Mouse (Mus musculus): ENCODE data around the gene Gbp2. TPM values are rescaled to one million over a fixed set of nuclear protein-coding genes. Genes with fewer than 3 reads are reported as not detected.

Gbp2 gene
- 31.9 TPM for polyA plus RNA-seq (2017; shearing (Covaris generic))

DNA sequence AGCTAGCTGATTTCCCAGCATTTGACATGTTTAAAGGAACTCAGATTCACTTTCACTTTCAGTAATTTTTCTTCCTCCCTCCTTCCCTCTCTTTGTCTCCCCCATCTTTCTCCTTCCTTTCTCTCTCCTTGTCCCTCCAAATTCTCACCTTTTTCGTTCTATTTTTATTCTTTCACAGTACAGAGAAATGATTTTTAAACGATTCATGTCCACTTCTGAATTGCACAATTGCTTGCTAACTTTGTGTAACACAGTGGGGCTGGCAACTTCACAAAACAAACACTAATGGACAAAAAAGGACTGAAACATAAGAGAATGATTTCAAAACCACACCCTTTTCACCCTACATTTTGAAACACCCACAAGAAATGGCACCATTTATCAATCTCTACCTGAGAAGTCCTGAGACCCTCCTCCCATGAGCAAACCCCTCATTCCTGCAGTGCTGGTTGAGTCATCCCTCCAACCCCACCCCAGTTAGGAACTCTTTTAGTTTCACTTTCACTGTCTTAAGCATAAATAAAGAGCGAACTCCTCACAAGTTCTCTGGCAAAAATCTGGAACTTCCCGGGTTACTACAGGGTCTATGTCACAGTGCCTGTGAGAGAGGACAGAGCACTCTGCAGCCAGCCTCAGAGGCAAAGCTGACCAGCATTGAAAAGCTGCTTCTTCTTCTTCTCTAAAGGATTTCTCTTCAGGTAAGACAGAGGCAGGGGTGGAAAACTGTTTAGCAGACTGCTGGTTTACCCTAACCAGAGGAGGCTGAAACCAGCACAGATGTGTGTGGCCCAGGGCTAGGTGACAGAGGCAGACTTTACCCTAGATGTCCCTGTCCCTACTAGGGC is at the start of gene Gbp2:
Gbp2 (plus strand) TSS at position 492 of the 845 bp plus-strand sequence.

DNA sequence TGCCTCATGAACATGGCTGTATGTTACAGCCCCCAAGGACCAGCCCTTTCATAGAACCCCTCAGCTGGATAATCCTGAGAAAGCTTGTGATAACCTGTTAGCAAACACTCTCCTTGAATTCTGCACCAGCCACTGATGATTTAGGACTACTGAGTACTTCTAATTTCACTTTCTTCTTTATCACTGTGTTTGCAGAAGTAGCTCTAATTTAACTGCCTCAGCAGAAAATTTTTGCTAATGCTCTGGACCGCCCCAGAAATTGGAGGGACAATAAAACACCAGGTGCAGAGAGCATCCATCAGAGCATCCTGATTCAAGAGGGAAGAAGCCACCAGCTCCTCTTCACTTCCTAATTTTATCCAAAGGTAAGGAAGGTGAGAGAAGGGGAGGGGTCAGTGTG is 25.9 kb upstream of the Gbp2 start, which contains the start of gene Gbp2b:
Gbp2b (plus strand) TSS at position 301 of the 400 bp plus-strand sequence.

Other genes starting within 250 kb of the Gbp2 start
- gene Pdlim5, start 224.9 kb upstream of the Gbp2 start, polyA plus RNA-seq (2017; shearing (Covaris generic)) = 56.3 TPM
- gene Gbp5, start 126.6 kb upstream of the Gbp2 start, polyA plus RNA-seq (2017; shearing (Covaris generic)) = 7.1 TPM
- gene Gbp7, start 90.3 kb upstream of the Gbp2 start, polyA plus RNA-seq (2017; shearing (Covaris generic)) = 46.6 TPM
- gene Gbp3, start 60.6 kb upstream of the Gbp2 start, polyA plus RNA-seq (2017; shearing (Covaris generic)) = 10.2 TPM
- gene Gbp2b, start 25.8 kb upstream of the Gbp2 start, polyA plus RNA-seq (2017; shearing (Covaris generic)) = 0.21 TPM
- 0.95 TPM for gene Kyat3, start 80.4 kb downstream of the Gbp2 start, polyA plus RNA-seq (2017; shearing (Covaris generic))
- 77.5 TPM for gene Gtf2b, start 144.4 kb downstream of the Gbp2 start, polyA plus RNA-seq (2017; shearing (Covaris generic))

Data from naive thymus-derived CD4-positive, alpha-beta T cell, adult 5 months (primary cell).